ENCODE assay signal across 9 mouse cellular contexts in genomic region chr13:110039779-110040498, GRCm38 (mm10).
DNase-seq lines count a peak whose midpoint lies in the region; ATAC-seq lines count a peak whose summit lies in the region.
"Had no signal": no experiment of that assay in that cellular context is flagged by ENCODE, and none has a peak within 500 bp of the region (broad histone marks: within the 10 kb centered on the region; RNA-seq: fewer than 3 reads in every experiment).

No protein-coding gene starts in this region.

- DNase-seq in forebrain, embryonic 11.5 days (ENCODE audit: low spot score): no peak
- DNase-seq in forebrain, embryonic 10.5 days (ENCODE audit: extremely low spot score, low spot score): no peak
- peak; percentile 39 for DNase-seq in right cerebral cortex, adult 18-20 months
- DNase-seq in right cerebral cortex, postnatal 36 days (ENCODE audit: low spot score in 2 of 2): no peak
- peak; percentile 34 to 60 for DNase-seq in cerebellum, postnatal 25 days
- DNase-seq in induced T-regulatory cell, adult 2 months (ENCODE audit: low read depth): peak; percentile 64
- peak; percentile 86 for DNase-seq in midbrain, embryonic 14.5 days
- DNase-seq in urinary bladder, postnatal 36 days (ENCODE audit: low spot score in 2 of 2): no peak

- H3K4me3 ChIP-seq in forebrain, embryonic 11.5 days (ENCODE audit: low read depth, low read length): no peak overlapping the region
- H3K4me3 ChIP-seq in forebrain, embryonic 10.5 days: no peak overlapping the region
- H3K4me3 ChIP-seq in midbrain, embryonic 14.5 days (replicated peaks; ENCODE audit: low read depth, low read length): no peak overlapping the region
- H3K4me3 ChIP-seq: heart, embryonic 15.5 days had no signal

- no peaks in the 10 kb centered on the region for H3K4me1 ChIP-seq in forebrain, embryonic 11.5 days (replicated peaks; ENCODE audit: control insufficient read depth, insufficient read depth, low read length)
- H3K4me1 ChIP-seq in forebrain, embryonic 10.5 days: no peaks in the 10 kb centered on the region
- no peaks in the 10 kb centered on the region for H3K4me1 ChIP-seq in midbrain, embryonic 14.5 days (ENCODE audit: control insufficient read depth, insufficient read depth, low read length)
- H3K4me1 ChIP-seq: heart, embryonic 15.5 days had no signal

- 84% methylated on average over 3 of the region's 3 CpGs for WGBS in forebrain, embryonic 11.5 days
- 87% methylated on average over 3 of the region's 3 CpGs for WGBS in forebrain, embryonic 10.5 days
- 80% methylated on average over 3 of the region's 3 CpGs for WGBS in midbrain, embryonic 14.5 days

- no peak overlapping the region for H3K27ac ChIP-seq in forebrain, embryonic 11.5 days (ENCODE audit: low read depth, low read length)
- H3K27ac ChIP-seq in forebrain, embryonic 10.5 days: no peak overlapping the region
- H3K27ac ChIP-seq in midbrain, embryonic 14.5 days (replicated peaks; ENCODE audit: low read depth, low read length): no peak overlapping the region
- H3K27ac ChIP-seq: heart, embryonic 15.5 days had no signal

- H3K4me2 ChIP-seq in forebrain, embryonic 11.5 days (ENCODE audit: low read depth, low read length, severe bottlenecking): no peak overlapping the region
- H3K4me2 ChIP-seq in midbrain, embryonic 14.5 days (ENCODE audit: low read length): no peak overlapping the region
- H3K4me2 ChIP-seq: heart, embryonic 15.5 days had no signal

- no peaks in the 10 kb centered on the region for H3K9me3 ChIP-seq in forebrain, embryonic 11.5 days (ENCODE audit: control insufficient read depth, low read length)
- no peaks in the 10 kb centered on the region for H3K9me3 ChIP-seq in forebrain, embryonic 10.5 days
- no peaks in the 10 kb centered on the region for H3K9me3 ChIP-seq in midbrain, embryonic 14.5 days (ENCODE audit: control insufficient read depth, low read length)
- H3K9me3 ChIP-seq: heart, embryonic 15.5 days had no signal

- no peaks in the 10 kb centered on the region for H3K27me3 ChIP-seq in forebrain, embryonic 11.5 days (ENCODE audit: control insufficient read depth, insufficient read depth, low read length)
- no peaks in the 10 kb centered on the region for H3K27me3 ChIP-seq in forebrain, embryonic 10.5 days (ENCODE audit: poor library complexity, severe bottlenecking)
- H3K27me3 ChIP-seq in midbrain, embryonic 14.5 days (ENCODE audit: control insufficient read depth, insufficient read depth, low read length): no peaks in the 10 kb centered on the region
- H3K27me3 ChIP-seq: heart, embryonic 15.5 days had no signal

- ATAC-seq in forebrain, embryonic 11.5 days (replicated peaks; ENCODE audit: low FRiP score): peak; percentile 39; the same call in 1 of the 2 replicates
- no peak for ATAC-seq in midbrain, embryonic 14.5 days (ENCODE audit: low FRiP score, low TSS enrichment)

- no peak overlapping the region for H3K9ac ChIP-seq in forebrain, embryonic 11.5 days (ENCODE audit: low read length)
- H3K9ac ChIP-seq in midbrain, embryonic 14.5 days (replicated peaks; ENCODE audit: low read length): no peak overlapping the region
- H3K9ac ChIP-seq: heart, embryonic 15.5 days had no signal

- H3K36me3 ChIP-seq in forebrain, embryonic 11.5 days (ENCODE audit: control insufficient read depth, insufficient read depth, low read length): no peaks in the 10 kb centered on the region
- H3K36me3 ChIP-seq in forebrain, embryonic 10.5 days (replicated peaks): no peaks in the 10 kb centered on the region
- H3K36me3 ChIP-seq in midbrain, embryonic 14.5 days (ENCODE audit: control insufficient read depth, insufficient read depth, low read length): no peaks in the 10 kb centered on the region
- H3K36me3 ChIP-seq: heart, embryonic 15.5 days had no signal

Comparison
In these comparisons a context has a peak if more than half of its experiments do, and no peak if none do; other contexts are left out.
1. DNase-seq: peak in right cerebral cortex, adult 18-20 months (single experiment), cerebellum, postnatal 25 days (2 of 2), induced T-regulatory cell, adult 2 months (single experiment) and midbrain, embryonic 14.5 days (single experiment); none in forebrain, embryonic 11.5 days (single experiment), forebrain, embryonic 10.5 days (single experiment), right cerebral cortex, postnatal 36 days (0 of 2) and urinary bladder, postnatal 36 days (0 of 2).